Mouse (Mus musculus): ENCODE results near the gene Lce1i.
"Not testable (repeated sequence)": the region's sequence is repeated elsewhere in the genome, so short reads cannot be mapped to it uniquely, and the experiment has no call there.

The Lce1i gene

GRCm38 (mm10) chr3:92778799-92779198, at the start of gene Lce1i:
TSS of gene Lce1i (minus strand) at chr3:92778899.
- DNase-seq, result no peak

- no peak for DNase-seq
Measured at GRCm38 (mm10) chr3:92827108-92827507, 48.4 kb upstream of the Lce1i start, which contains the start of gene Kprp. TSS of gene Kprp (minus strand) at chr3:92827247.

- no peak for DNase-seq
Measured at GRCm38 (mm10) chr3:92825808-92826207, 47.1 kb upstream of the Lce1i start.

- not testable (repeated sequence) for DNase-seq
Measured at GRCm38 (mm10) chr3:92816036-92816435, 37.3 kb upstream of the Lce1i start.

GRCm38 (mm10) chr3:92815581-92815980, 36.9 kb upstream of the Lce1i start:
- DNase-seq, result no peak

- no peak for DNase-seq
Measured at GRCm38 (mm10) chr3:92807791-92808190, 29.1 kb upstream of the Lce1i start, which contains the start of gene Lce1k. TSS of gene Lce1k (minus strand) at chr3:92807891.

GRCm38 (mm10) chr3:92790414-92790813, 11.7 kb upstream of the Lce1i start, which contains the start of gene Lce1j:
TSS of gene Lce1j (minus strand) at chr3:92790514.
- DNase-seq, result no peak

GRCm38 (mm10) chr3:92771573-92771972, 7.1 kb downstream of the Lce1i start:
- DNase-seq, result no peak

- DNase-seq, result no peak
Measured at GRCm38 (mm10) chr3:92764965-92765364, 13.7 kb downstream of the Lce1i start, which contains the start of gene Lce1h. TSS of gene Lce1h (minus strand) at chr3:92765065.

GRCm38 (mm10) chr3:92753197-92753596, 25.5 kb downstream of the Lce1i start:
- DNase-seq, result peak in 1 of 2 experiments; percentile 9

GRCm38 (mm10) chr3:92752238-92752637, 26.5 kb downstream of the Lce1i start, which contains the start of gene Lce1g:
TSS of gene Lce1g (minus strand) at chr3:92752338.
- no peak for DNase-seq

GRCm38 (mm10) chr3:92738996-92739395, 39.7 kb downstream of the Lce1i start, which contains the start of gene Gm38119:
TSS of gene Gm38119 (minus strand) at chr3:92739096.
- DNase-seq, result no peak
